Mouse (Mus musculus) macrophage (primary cell): Measurements from ENCODE around the gene Taf5l. TPM values are rescaled to one million over a fixed set of nuclear protein-coding genes. Genes with fewer than 3 reads are reported as not detected.

ENCODE experiments used
- H3K27ac ChIP-seq: fragments of 350-480 bp; formaldehyde crosslinking; 2 replicates; pipeline ENCODE4 v1.9.0; 2021
- H3K36me3 ChIP-seq: fragments of 350-480 bp; formaldehyde crosslinking; 2 replicates; pipeline ENCODE4 v1.9.0; 2021; ENCODE audit errors: inconsistent target
- H3K4me3 ChIP-seq: fragments of 350-480 bp; formaldehyde crosslinking; 2 replicates; pipeline ENCODE4 v1.9.0; 2021; ENCODE audit errors: inconsistent target
- H3K79me2 ChIP-seq: fragments of 350-480 bp; formaldehyde crosslinking; 2 replicates; pipeline ENCODE4 v1.9.0; 2021; ENCODE audit errors: inconsistent target
- WGBS: methylation state at CpG from one replicate; pipeline ENCODE4 v1.1.7; 2026; ENCODE audit warnings: inconsistent platforms; ENCODE audit not compliant: missing documents; 5-methylcytosine and 5-hydroxymethylcytosine counted together
- polyA plus RNA-seq: library from polyadenylated mRNA; stranded (reverse); fragments of 250-400 nt; gene quantifications from 3 replicates; pipeline ENCODE4 v1.2.4, GENCODE M21; 2018; ENCODE audit warnings: inconsistent platforms

The Taf5l gene
- polyA plus RNA-seq, 1 experiment from 2014 or later: 10.7 TPM

DNA sequence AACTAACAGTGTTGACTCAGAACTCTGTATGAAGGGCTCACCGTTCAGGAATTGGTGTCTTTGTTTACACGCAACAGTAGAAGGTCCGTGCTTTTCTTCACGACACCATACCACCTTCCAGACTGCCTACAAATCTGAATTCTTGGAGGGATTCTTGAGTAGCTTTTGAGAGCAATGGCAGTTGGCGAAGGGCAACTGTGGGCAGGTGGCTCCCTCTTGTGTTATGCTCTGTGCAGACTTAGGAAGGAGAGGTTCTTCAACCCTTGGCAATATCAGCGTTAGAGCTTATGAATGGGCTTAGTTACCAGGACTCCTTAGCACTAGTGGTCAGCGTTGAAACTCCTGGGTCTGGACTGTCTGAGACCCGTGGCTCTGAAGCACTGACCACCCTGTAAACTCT is 28.6 kb downstream of the Taf5l start:
- Histone ChIP-seq H3K36me3 (peaks cover 14% of the 10 kb centered on the region), H3K27ac (no peak overlapping the region), H3K4me3 (no peak overlapping the region), H3K79me2 (no peaks in the 10 kb centered on the region)
- 93% methylated on average over 8 of the region's 8 CpGs for WGBS

- Histone ChIP-seq H3K4me3 (no peak overlapping the region), H3K36me3 (no peaks in the 10 kb centered on the region), H3K27ac (no peak overlapping the region), H3K79me2 (no peaks in the 10 kb centered on the region)
- WGBS: 94% methylated on average over 13 of the region's 13 CpGs
These were observed 30.7 kb downstream of the Taf5l start for GRCm38 (mm10) chr8:123990277-123991049.

DNA sequence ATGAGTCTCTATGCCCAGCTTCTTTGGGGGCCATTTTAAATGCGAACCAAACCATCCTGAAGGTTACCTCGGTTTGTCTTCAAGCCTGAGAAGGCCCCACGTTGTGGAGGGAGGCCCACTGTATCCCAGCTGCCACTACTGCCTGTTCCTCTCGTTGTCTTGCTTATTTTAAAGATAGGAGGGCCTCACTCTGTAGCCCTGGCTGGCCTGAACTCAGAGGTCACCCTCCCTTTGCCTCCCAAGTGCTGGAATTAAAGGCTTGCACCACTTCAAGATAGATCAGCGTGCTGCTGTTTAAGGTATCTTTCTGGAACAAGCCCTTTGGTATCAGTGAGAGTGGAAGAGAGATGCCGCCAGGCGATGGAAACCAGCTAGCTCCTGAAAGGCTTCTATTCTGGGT is 32.1 kb downstream of the Taf5l start:
- WGBS: 67% methylated on average over 7 of the region's 7 CpGs
- no peak overlapping the region for H3K27ac ChIP-seq

GRCm38 (mm10) chr8:123988605-123989038 is 32.6 kb downstream of the Taf5l start:
- no peak overlapping the region for H3K4me3 ChIP-seq
- no peaks in the 10 kb centered on the region for H3K36me3 ChIP-seq
- H3K79me2 ChIP-seq: no peaks in the 10 kb centered on the region
- H3K27ac ChIP-seq: no peak overlapping the region
- WGBS: 30% methylated on average over 6 of the region's 6 CpGs

More for the DNA sequence above, 32.1 kb downstream of the Taf5l start:
- Histone ChIP-seq H3K36me3 (no peaks in the 10 kb centered on the region), H3K79me2 (no peaks in the 10 kb centered on the region), H3K4me3 (no peak overlapping the region)

- 1% methylated on average over 37 of the region's 56 CpGs for WGBS
- Histone ChIP-seq H3K27ac (peak within 1 kb of the TSS; percentile 74), H3K36me3 (no peaks in the 10 kb centered on the region), H3K79me2 (no peaks in the 10 kb centered on the region; the same call in 1 of the 2 replicates), H3K4me3 (peak within 1 kb of the TSS; percentile 65)
These were observed 38.3 kb downstream of the Taf5l start, which contains the start of gene Abcb10 for GRCm38 (mm10) chr8:123982826-123983400. TSS of gene Abcb10 (minus strand) at chr8:123983122.

DNA sequence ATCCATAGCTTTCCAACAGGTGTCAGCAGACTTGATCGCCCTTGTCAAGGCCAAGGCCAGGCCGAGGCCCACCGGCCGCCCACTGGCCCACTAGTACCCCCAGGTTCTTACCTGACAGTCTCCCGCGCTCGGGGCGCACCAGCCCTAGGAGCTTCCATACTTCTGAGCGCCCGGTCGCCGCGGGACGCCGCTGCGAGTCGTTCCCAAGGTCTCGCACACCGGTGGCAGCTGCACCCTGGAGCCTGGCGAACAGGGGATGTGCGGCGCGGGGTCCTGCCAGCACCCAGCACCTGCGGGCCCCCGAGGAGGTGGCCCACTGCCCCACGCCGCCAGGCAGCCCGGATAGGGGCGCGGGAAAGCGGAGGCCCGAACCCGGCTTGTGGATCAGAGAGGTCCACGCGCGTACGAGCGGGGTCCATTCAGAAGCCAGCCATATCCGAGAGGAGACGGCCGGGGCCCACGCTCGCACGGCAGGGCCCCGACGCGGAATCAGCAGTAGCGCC is 38.9 kb downstream of the Taf5l start:
- Histone ChIP-seq H3K27ac (no peak overlapping the region), H3K36me3 (no peaks in the 10 kb centered on the region), H3K4me3 (peak overlapping the region; percentile 27), H3K79me2 (no peaks in the 10 kb centered on the region; the same call in 1 of the 2 replicates)
- WGBS: 3% methylated on average over 45 of the region's 48 CpGs

- H3K27ac ChIP-seq: no peak overlapping the region
- WGBS: 54% methylated on average over 4 of the region's 4 CpGs
- peak overlapping the region; percentile 27 for H3K4me3 ChIP-seq
- no peaks in the 10 kb centered on the region; the same call in 1 of the 2 replicates for H3K79me2 ChIP-seq
- H3K36me3 ChIP-seq: no peaks in the 10 kb centered on the region
These were observed 39.5 kb downstream of the Taf5l start for GRCm38 (mm10) chr8:123981674-123982073.

DNA sequence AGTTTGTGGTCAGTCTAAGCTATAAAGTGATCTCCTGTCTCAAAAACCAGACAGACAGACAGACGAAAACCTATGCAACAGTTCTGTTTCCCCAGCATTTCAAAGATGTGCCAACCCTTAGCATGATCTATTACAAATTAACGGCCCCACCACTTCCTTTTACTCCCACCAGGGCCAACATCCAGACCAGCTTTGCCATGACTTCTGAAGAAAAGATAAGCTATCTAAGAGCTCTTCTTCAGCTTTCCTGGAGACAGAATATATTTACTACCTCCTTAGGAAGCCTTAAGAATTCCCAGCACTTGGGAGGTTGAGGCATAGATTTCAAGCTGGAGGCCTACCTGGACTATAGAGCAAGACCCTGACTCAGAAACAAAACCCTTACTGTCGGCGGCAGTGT is 41.0 kb downstream of the Taf5l start:
- WGBS: 51% methylated on average over 4 of the region's 4 CpGs
- H3K36me3 ChIP-seq: no peaks in the 10 kb centered on the region

DNA sequence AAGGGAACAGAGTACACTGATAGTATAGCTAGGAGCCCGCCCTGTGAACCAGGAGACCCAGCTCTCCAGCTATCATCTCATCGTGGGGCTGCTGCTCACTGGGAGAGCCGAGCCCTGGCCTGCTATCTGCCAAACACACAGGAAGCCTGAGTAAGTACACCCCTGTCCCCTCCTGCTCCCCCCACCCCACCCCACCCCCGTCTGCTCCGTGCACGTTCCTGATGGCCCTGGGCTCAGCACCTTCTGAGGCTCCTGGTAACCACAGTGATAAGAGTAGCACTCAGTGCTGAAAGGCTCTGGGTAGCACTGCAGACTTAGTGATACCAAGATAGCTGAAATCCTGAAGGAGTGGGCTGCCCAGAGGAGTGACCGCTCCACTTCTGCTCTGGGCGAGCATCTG is 42.3 kb downstream of the Taf5l start:
- no peak overlapping the region for H3K4me3 ChIP-seq
- no peaks in the 10 kb centered on the region; the same call in 1 of the 2 replicates for H3K79me2 ChIP-seq
- H3K36me3 ChIP-seq: no peaks in the 10 kb centered on the region
- no peak overlapping the region for H3K27ac ChIP-seq
- 76% methylated on average over 5 of the region's 8 CpGs for WGBS

More for the DNA sequence above, 41.0 kb downstream of the Taf5l start:
- Histone ChIP-seq H3K4me3 (no peak overlapping the region), H3K79me2 (no peaks in the 10 kb centered on the region; the same call in 1 of the 2 replicates), H3K27ac (no peak overlapping the region)

- Histone ChIP-seq H3K79me2 (no peaks in the 10 kb centered on the region; the same call in 1 of the 2 replicates), H3K36me3 (no peaks in the 10 kb centered on the region), H3K27ac (no peak overlapping the region), H3K4me3 (no peak overlapping the region)
- 59% methylated on average over 14 of the region's 14 CpGs for WGBS
These were observed 42.9 kb downstream of the Taf5l start for GRCm38 (mm10) chr8:123978166-123978838.

GRCm38 (mm10) chr8:123977499-123977898 is 43.7 kb downstream of the Taf5l start:
- H3K79me2 ChIP-seq: no peaks in the 10 kb centered on the region; the same call in 1 of the 2 replicates
- 98% methylated on average over 4 of the region's 4 CpGs for WGBS
- no peak overlapping the region for H3K27ac ChIP-seq
- H3K36me3 ChIP-seq: no peaks in the 10 kb centered on the region
- H3K4me3 ChIP-seq: no peak overlapping the region

DNA sequence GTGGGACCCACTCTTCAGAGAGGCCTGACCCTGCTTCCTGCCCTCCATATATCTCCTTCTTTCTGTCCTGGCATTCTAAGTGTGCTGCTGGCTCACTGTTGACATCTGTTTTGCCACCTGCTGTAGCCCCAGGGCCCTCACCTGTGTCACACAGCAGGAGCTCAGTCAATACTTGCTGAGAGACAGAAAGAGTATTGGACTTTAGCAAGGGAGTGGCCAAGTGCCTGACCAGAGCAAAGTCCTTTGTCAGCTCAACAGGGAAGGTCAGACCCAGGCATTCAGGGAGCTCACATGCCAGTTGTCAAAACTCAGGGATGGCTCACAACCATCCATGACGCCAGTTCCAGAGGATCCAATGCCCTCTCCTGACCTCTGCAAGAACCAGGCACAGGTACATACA is 47.7 kb downstream of the Taf5l start:
- no peaks in the 10 kb centered on the region; the same call in 1 of the 2 replicates for H3K79me2 ChIP-seq
- WGBS: 100% methylated on average over 1 of the region's 1 CpGs
- no peak overlapping the region for H3K4me3 ChIP-seq
- H3K27ac ChIP-seq: no peak overlapping the region
- no peaks in the 10 kb centered on the region for H3K36me3 ChIP-seq

DNA sequence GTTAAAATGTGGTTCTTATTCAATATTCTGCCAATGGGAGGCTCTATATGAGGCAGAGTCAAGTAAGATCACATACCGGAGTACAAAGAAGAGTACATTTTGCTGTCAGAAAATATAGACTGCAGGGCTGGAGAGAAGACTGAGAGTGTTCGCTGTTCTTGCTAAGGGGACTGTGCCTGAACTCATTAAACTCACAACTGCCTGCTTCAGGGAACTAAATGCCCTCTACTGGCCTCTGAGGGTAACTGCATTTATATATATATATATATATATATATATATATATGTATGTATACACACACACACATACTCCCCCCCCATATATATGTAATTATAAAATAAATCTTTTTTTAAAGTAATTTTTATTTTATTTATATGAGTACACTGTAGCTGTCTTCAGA is 54.3 kb downstream of the Taf5l start:
- Histone ChIP-seq H3K79me2 (no peaks in the 10 kb centered on the region), H3K4me3 (no peak overlapping the region), H3K27ac (no peak overlapping the region), H3K36me3 (no peaks in the 10 kb centered on the region)
- WGBS: 84% methylated on average over 2 of the region's 2 CpGs

DNA sequence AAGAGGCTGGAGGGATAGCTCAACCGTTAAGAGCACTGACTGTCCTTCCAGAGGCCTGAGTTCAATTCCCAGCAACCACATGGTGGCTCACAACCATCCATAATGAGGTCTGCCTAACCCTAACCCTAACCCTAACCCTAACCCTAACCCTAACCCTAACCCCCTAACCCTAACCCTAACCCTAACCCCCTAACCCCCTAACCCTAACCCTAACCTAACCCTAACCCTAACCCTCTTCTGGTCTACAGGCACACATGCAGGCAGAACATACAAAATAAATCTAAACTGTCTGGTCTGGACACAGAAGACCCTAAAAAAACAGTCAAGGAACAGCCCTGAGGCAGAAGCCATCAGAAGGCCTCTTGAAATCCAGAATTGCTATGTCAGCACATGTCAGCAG is 59.8 kb downstream of the Taf5l start:
- Histone ChIP-seq H3K4me3 (no peak overlapping the region), H3K27ac (no peak overlapping the region), H3K36me3 (no peaks in the 10 kb centered on the region; the same call in 1 of the 2 replicates), H3K79me2 (no peaks in the 10 kb centered on the region)
- WGBS: 100% methylated on average over 1 of the region's 1 CpGs
